In the genomic region with DNA sequence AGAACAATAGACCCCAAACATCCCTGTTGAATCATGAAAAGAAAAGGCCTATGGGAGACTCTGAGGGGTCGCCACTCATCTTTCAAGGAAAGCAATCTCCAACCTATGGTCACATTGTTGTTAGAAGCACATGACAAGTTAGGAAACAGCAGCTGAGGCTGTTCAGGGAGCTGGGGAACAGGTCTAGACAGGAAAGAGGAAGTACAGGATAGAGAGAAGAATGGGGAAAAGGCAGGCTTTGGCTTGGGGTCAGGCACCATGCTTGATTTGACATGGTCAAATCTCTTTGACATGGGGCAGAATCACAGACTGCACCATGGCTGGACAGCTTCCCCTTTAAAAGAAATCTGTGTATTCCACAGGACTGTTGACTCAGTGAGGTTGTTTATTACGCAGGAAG, we compare ENCODE assay signal across 1 mouse cellular context.
TF ChIP-seq lines count a peak whose summit lies in the region.

No protein-coding gene starts in this region.

TF ChIP-seq in myocyte, 11 proteins besides CTCF, POLR2A, EP300 and RAD21 (continued from another document):
- no peak for TF ChIP-seq MYOG (IDR thresholded peaks at IDR 0.05; ENCODE audit: control insufficient read depth in 1 of 3, insufficient read depth in 1 of 3, insufficient read length in 2 of 3, low read depth in 2 of 3)
- no peak for TF ChIP-seq MAX (IDR thresholded peaks at IDR 0.05; ENCODE audit: low read depth)
- TF ChIP-seq TCF12 (IDR thresholded peaks at IDR 0.05; ENCODE audit: insufficient read depth, poor library complexity, severe bottlenecking) = no peak
- TF ChIP-seq POLR2AphosphoS2 (IDR thresholded peaks at IDR 0.05; ENCODE audit: insufficient read length, low read depth) = no peak
- TF ChIP-seq USF1 (IDR thresholded peaks at IDR 0.05; ENCODE audit: low read depth) = no peak
TF ChIP-seq in myocyte: peak in this region for 0.
